Mouse (Mus musculus) thymus, adult 2 months (tissue): ENCODE measurements at regions not wholly inside any gene's neighbourhood (a gene's known extent, or its start where the extent isn't known, plus 50 kb on each side); places are given as distances from the start of the nearest gene placed in this dataset.

Source experiments
- DNase-seq: peaks from one replicate; pipeline ENCODE4 v3.0.0; 2021
- H3K27ac ChIP-seq: fragments of 200-500 bp; 2 replicates; pipeline ENCODE4 v1.5.1; 2012; ENCODE audit warnings: low read length, control low read depth; ENCODE audit not compliant: control insufficient read depth, insufficient read depth
- H3K27me3 ChIP-seq: fragments of 200-500 bp; 2 replicates; pipeline ENCODE4 v1.6.1; 2012; ENCODE audit warnings: mild to moderate bottlenecking, low read length, moderate library complexity, mixed read lengths; ENCODE audit not compliant: control insufficient read depth, insufficient read depth
- H3K36me3 ChIP-seq: fragments of 200-500 bp; 2 replicates; pipeline ENCODE4 v1.6.1; 2012; ENCODE audit warnings: mild to moderate bottlenecking, low read length, moderate library complexity; ENCODE audit not compliant: control insufficient read depth, insufficient read depth
- H3K4me1 ChIP-seq: fragments of 200-500 bp; replicated peaks from 2 replicates; pipeline ENCODE4 v1.6.1; 2012; ENCODE audit warnings: low read length; ENCODE audit not compliant: control insufficient read depth, insufficient read depth
- H3K4me3 ChIP-seq: fragments of 200-500 bp; 2 replicates; pipeline ENCODE4 v1.5.1; 2012; ENCODE audit warnings: mild to moderate bottlenecking, low read length, control low read depth, moderate library complexity; ENCODE audit not compliant: control insufficient read depth, insufficient read depth
- CTCF ChIP-seq: fragments of 200-500 bp; IDR thresholded peaks from 2 replicates; pipeline ENCODE4 v1.5.1; 2012; ENCODE audit warnings: mild to moderate bottlenecking, control low read depth, low read length, moderate library complexity, borderline replicate concordance; ENCODE audit not compliant: control insufficient read depth, poor library complexity, insufficient read depth; ENCODE audit errors: extremely low read depth
- POLR2A ChIP-seq: fragments of 200-500 bp; IDR thresholded peaks from 2 replicates; pipeline ENCODE4 v1.6.1; 2012; ENCODE audit warnings: mild to moderate bottlenecking, low read length, control low read depth, moderate library complexity; ENCODE audit not compliant: control insufficient read depth, poor library complexity, insufficient read depth; ENCODE audit errors: extremely low read depth
- WGBS: fragments of 180-500 bp; shearing (Covaris S2); methylation state at CpG from one replicate; pipeline ENCODE4 v1.1.7; 2018; 5-methylcytosine and 5-hydroxymethylcytosine counted together

- TF ChIP-seq POLR2A (no peak), CTCF (no peak)
- Histone ChIP-seq H3K36me3 (no peaks in the 10 kb centered on the region), H3K27me3 (no peaks in the 10 kb centered on the region), H3K27ac (no peak overlapping the region), H3K4me1 (no peaks in the 10 kb centered on the region), H3K4me3 (no peak overlapping the region)
- 90% methylated on average over 21 of the region's 21 CpGs for WGBS
- no peak for DNase-seq
These were observed 67.9 kb downstream of the Klf5 start for GRCm38 (mm10) chr14:99366281-99366987.

GRCm38 (mm10) chr14:99366996-99367555, 68.6 kb downstream of the Klf5 start:
- DNase-seq = no peak

GRCm38 (mm10) chr14:99369366-99369765, 70.9 kb downstream of the Klf5 start:
- Histone ChIP-seq H3K4me3 (no peak overlapping the region), H3K27ac (no peak overlapping the region), H3K27me3 (no peaks in the 10 kb centered on the region), H3K4me1 (no peaks in the 10 kb centered on the region), H3K36me3 (no peaks in the 10 kb centered on the region)
- TF ChIP-seq POLR2A (no peak), CTCF (no peak)
- WGBS = 89% methylated on average over 5 of the region's 5 CpGs
- no peak for DNase-seq

More at GRCm38 (mm10) chr14:99366996-99367555, 68.6 kb downstream of the Klf5 start:
- Histone ChIP-seq H3K27ac (no peak overlapping the region), H3K27me3 (no peaks in the 10 kb centered on the region), H3K4me1 (no peaks in the 10 kb centered on the region), H3K36me3 (no peaks in the 10 kb centered on the region), H3K4me3 (no peak overlapping the region)
- WGBS = 89% methylated on average over 11 of the region's 11 CpGs
- no peak for TF ChIP-seq POLR2A
- TF ChIP-seq CTCF = no peak

GRCm38 (mm10) chr14:99373682-99374081, 75.2 kb downstream of the Klf5 start:
- 87% methylated on average over 4 of the region's 4 CpGs for WGBS
- no peak for DNase-seq

GRCm38 (mm10) chr14:99375040-99375610, 76.6 kb downstream of the Klf5 start:
- no peak for DNase-seq
- Histone ChIP-seq H3K27ac (no peak overlapping the region), H3K27me3 (no peaks in the 10 kb centered on the region), H3K36me3 (no peaks in the 10 kb centered on the region), H3K4me1 (no peaks in the 10 kb centered on the region), H3K4me3 (no peak overlapping the region)
- 83% methylated on average over 5 of the region's 5 CpGs for WGBS
- TF ChIP-seq POLR2A (no peak), CTCF (no peak)

More at GRCm38 (mm10) chr14:99373682-99374081, 75.2 kb downstream of the Klf5 start:
- H3K4me3 ChIP-seq = no peak overlapping the region
- no peaks in the 10 kb centered on the region for H3K36me3 ChIP-seq
- H3K4me1 ChIP-seq = no peaks in the 10 kb centered on the region
- no peaks in the 10 kb centered on the region for H3K27me3 ChIP-seq
- no peak overlapping the region for H3K27ac ChIP-seq
- no peak for TF ChIP-seq POLR2A
- no peak for TF ChIP-seq CTCF

- Histone ChIP-seq H3K4me1 (no peaks in the 10 kb centered on the region), H3K4me3 (no peak overlapping the region), H3K36me3 (no peaks in the 10 kb centered on the region), H3K27ac (no peak overlapping the region), H3K27me3 (no peaks in the 10 kb centered on the region)
- no peak for TF ChIP-seq CTCF
- no peak for TF ChIP-seq POLR2A
- DNase-seq = no peak
- WGBS = 91% methylated on average over 11 of the region's 11 CpGs
These were observed 78.4 kb downstream of the Klf5 start for GRCm38 (mm10) chr14:99376652-99377502.
